Mouse (Mus musculus): Measurements from ENCODE around the gene Lgals9. TPM values are rescaled to one million over a fixed set of nuclear protein-coding genes. Genes with fewer than 3 reads are reported as not detected.

Gene Lgals9
- polyA plus RNA-seq, 1 experiment = 686 TPM

DNA sequence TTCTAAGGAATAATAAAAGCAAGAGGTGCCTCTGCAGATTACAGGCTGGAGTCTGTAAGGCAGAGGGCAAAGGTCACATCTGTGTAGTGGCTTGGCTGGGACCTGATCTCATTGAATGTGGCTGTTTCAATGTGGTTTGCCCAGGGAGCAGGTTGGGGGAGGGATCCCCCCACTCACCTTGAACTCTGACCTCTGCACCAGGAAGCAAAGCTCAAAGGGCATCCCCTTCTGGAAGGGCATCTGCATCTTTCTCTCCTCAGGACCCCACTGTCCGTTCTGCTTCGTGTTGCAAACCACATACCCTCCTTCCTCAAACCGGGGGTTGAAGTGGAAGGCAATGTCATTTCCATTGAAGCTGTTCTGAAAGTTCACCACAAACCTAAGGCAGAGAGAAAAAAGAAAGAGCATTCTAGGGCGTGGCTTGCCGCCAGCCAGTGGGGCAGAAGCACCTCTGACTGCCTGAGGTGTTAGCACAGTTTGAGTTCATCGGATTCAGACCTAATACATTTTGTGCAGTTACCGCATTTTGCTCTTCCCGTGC, 11.9 kb downstream of the Lgals9 start:
- Histone ChIP-seq H3K4me1 (ENCODE audit: control insufficient read depth, insufficient read depth, insufficient read length, low read length) (peaks cover 17% of the 10 kb centered on the region; the same call in 1 of the 2 replicates), H3K27ac (ENCODE audit: insufficient read depth, low read depth, low read length) (peak overlapping the region; percentile 8; the same call in 1 of the 2 replicates), H3K4me3 (ENCODE audit: low read depth, low read length) (no peak overlapping the region), H3K27me3 (ENCODE audit: control insufficient read depth, insufficient read depth, low read length) (no peaks in the 10 kb centered on the region), H3K36me3 (ENCODE audit: control insufficient read depth, insufficient read depth, low read length) (peaks cover 95% of the 10 kb centered on the region)
- TF ChIP-seq CTCF (IDR thresholded peaks at IDR 0.05; ENCODE audit: extremely low read depth, insufficient read length, insufficient replicate concordance, low read depth, low read length) = no peak
- no peak for TF ChIP-seq POLR2A (IDR thresholded peaks at IDR 0.05; ENCODE audit: low read depth, low read length)
- 34% methylated on average over 8 of the region's 8 CpGs for WGBS

GRCm38 (mm10) chr11:78972328-78972727, 12.4 kb downstream of the Lgals9 start:
- Histone ChIP-seq H3K27me3 (ENCODE audit: control insufficient read depth, insufficient read depth, low read length) (no peaks in the 10 kb centered on the region), H3K36me3 (ENCODE audit: control insufficient read depth, insufficient read depth, low read length) (peaks cover 94% of the 10 kb centered on the region), H3K4me1 (ENCODE audit: control insufficient read depth, insufficient read depth, insufficient read length, low read length) (peaks cover 17% of the 10 kb centered on the region; the same call in 1 of the 2 replicates), H3K4me3 (ENCODE audit: low read depth, low read length) (no peak overlapping the region), H3K27ac (ENCODE audit: insufficient read depth, low read depth, low read length) (no peak overlapping the region; the same call in 1 of the 2 replicates)
- 32% methylated on average over 6 of the region's 6 CpGs for WGBS
- TF ChIP-seq CTCF (IDR thresholded peaks at IDR 0.05; ENCODE audit: extremely low read depth, insufficient read length, insufficient replicate concordance, low read depth, low read length) (no peak), POLR2A (IDR thresholded peaks at IDR 0.05; ENCODE audit: low read depth, low read length) (no peak)

DNA sequence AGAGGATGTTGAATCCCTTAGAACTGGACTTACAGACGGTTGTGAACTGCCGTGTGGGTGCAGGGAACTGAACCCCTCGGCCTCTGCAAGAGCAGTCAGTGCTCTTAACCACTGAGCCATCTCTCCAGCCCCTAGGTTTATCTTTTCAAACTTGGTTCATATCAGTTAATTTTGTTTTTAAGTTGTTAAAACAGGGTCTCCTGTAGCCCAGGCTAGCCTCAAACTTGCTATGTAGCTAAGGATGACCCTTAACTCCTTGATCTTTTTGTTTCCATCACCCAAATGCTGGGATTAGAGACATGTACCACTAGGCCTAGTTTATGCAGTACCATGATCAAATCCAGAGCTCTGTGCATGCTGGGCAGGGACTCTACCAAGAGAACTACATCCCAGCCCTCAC, 13.0 kb downstream of the Lgals9 start:
- Histone ChIP-seq H3K27ac (ENCODE audit: insufficient read depth, low read depth, low read length) (no peak overlapping the region), H3K36me3 (ENCODE audit: control insufficient read depth, insufficient read depth, low read length) (peaks cover 95% of the 10 kb centered on the region), H3K4me1 (ENCODE audit: control insufficient read depth, insufficient read depth, insufficient read length, low read length) (peaks cover 14% of the 10 kb centered on the region; the same call in 1 of the 2 replicates), H3K27me3 (ENCODE audit: control insufficient read depth, insufficient read depth, low read length) (no peaks in the 10 kb centered on the region), H3K4me3 (ENCODE audit: low read depth, low read length) (no peak overlapping the region)
- TF ChIP-seq POLR2A (IDR thresholded peaks at IDR 0.05; ENCODE audit: low read depth, low read length) = no peak
- no peak for TF ChIP-seq CTCF (IDR thresholded peaks at IDR 0.05; ENCODE audit: extremely low read depth, insufficient read length, insufficient replicate concordance, low read depth, low read length)
- WGBS = 83% methylated on average over 3 of the region's 3 CpGs

DNA sequence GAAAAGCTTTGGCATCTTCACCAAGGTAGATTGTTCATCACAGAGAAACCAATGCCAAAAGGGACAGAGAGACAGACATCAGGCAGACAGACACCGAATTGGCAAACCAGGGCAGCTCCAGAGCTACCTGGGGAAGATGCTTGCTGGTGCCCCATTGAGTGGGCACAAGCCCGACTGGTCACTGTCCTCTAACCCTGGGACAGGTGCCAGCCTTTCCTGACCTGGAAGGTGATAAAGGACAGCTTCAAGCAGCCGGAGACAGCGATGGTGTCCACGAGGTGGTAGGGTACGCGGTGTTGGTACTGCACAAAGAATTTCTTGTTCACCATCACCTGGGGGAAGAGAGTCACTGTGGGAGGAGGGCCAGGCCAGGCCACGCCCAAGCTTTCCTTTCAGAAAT, 13.7 kb downstream of the Lgals9 start:
- Histone ChIP-seq H3K4me3 (ENCODE audit: low read depth, low read length) (no peak overlapping the region), H3K27me3 (ENCODE audit: control insufficient read depth, insufficient read depth, low read length) (no peaks in the 10 kb centered on the region), H3K27ac (ENCODE audit: insufficient read depth, low read depth, low read length) (no peak overlapping the region), H3K4me1 (ENCODE audit: control insufficient read depth, insufficient read depth, insufficient read length, low read length) (peaks cover 14% of the 10 kb centered on the region; the same call in 1 of the 2 replicates), H3K36me3 (ENCODE audit: control insufficient read depth, insufficient read depth, low read length) (peaks cover 95% of the 10 kb centered on the region)
- WGBS = 84% methylated on average over 8 of the region's 8 CpGs
- no peak for TF ChIP-seq CTCF (IDR thresholded peaks at IDR 0.05; ENCODE audit: extremely low read depth, insufficient read length, insufficient replicate concordance, low read depth, low read length)
- TF ChIP-seq POLR2A (IDR thresholded peaks at IDR 0.05; ENCODE audit: low read depth, low read length) = no peak

GRCm38 (mm10) chr11:78968121-78968520, 16.6 kb downstream of the Lgals9 start:
- peaks cover 93% of the 10 kb centered on the region for H3K36me3 ChIP-seq (ENCODE audit: control insufficient read depth, insufficient read depth, low read length)
- H3K4me1 ChIP-seq (ENCODE audit: control insufficient read depth, insufficient read depth, insufficient read length, low read length) = peaks cover 5% of the 10 kb centered on the region; the same call in 1 of the 2 replicates
- no peak overlapping the region for H3K27ac ChIP-seq (ENCODE audit: insufficient read depth, low read depth, low read length)
- no peak overlapping the region for H3K4me3 ChIP-seq (ENCODE audit: low read depth, low read length)
- no peaks in the 10 kb centered on the region for H3K27me3 ChIP-seq (ENCODE audit: control insufficient read depth, insufficient read depth, low read length)
- 88% methylated on average over 4 of the region's 4 CpGs for WGBS
- no peak for TF ChIP-seq POLR2A (IDR thresholded peaks at IDR 0.05; ENCODE audit: low read depth, low read length)
- TF ChIP-seq CTCF (IDR thresholded peaks at IDR 0.05; ENCODE audit: extremely low read depth, insufficient read length, insufficient replicate concordance, low read depth, low read length) = no peak

DNA sequence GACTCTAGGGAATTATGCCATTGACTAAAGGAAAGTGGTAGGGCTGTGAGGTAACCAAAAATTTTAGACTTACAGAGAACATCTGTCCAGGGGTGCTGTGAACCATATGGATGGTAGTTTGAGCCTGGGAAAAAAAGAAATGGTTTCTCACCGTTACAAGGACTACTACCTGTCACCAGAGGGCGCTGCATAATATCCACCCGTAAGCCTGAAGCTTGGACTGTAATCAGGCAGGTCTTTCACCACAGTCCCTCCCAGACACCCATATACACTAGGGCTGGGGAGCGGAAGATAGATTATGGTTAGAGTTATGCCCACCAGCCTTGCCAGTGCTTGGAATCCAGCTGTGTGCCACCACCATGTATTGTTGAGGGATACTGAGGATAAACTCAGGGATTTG, 17.4 kb downstream of the Lgals9 start:
- Histone ChIP-seq H3K36me3 (ENCODE audit: control insufficient read depth, insufficient read depth, low read length) (peaks cover 93% of the 10 kb centered on the region), H3K27me3 (ENCODE audit: control insufficient read depth, insufficient read depth, low read length) (no peaks in the 10 kb centered on the region), H3K4me3 (ENCODE audit: low read depth, low read length) (no peak overlapping the region), H3K27ac (ENCODE audit: insufficient read depth, low read depth, low read length) (no peak overlapping the region), H3K4me1 (ENCODE audit: control insufficient read depth, insufficient read depth, insufficient read length, low read length) (no peaks in the 10 kb centered on the region; the same call in 1 of the 2 replicates)
- 29% methylated on average over 4 of the region's 4 CpGs for WGBS
- TF ChIP-seq POLR2A (IDR thresholded peaks at IDR 0.05; ENCODE audit: low read depth, low read length) (no peak), CTCF (IDR thresholded peaks at IDR 0.05; ENCODE audit: extremely low read depth, insufficient read length, insufficient replicate concordance, low read depth, low read length) (peak; percentile 53; the same call in 1 of the 2 replicates)

DNA sequence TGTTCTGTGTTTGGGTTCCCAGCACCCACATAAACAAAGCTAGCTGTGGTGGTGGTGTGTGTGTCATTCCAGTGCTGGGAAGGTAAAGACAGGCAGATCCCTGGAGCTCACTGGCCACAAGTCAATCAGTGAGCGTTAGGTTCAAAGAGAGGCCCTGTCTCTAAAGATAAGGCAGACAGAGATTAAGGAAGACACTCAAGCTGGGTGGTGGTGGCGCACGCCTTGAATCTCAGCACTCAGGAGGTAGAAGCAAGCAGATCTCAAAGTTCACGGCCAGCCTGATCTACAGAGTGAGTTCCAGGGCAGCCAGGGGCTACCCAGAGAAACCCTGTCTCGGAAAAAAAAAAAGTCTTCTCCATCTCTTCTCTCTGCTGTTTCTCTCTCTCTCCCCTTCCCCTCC, 23.5 kb downstream of the Lgals9 start:
- Histone ChIP-seq H3K4me1 (ENCODE audit: control insufficient read depth, insufficient read depth, insufficient read length, low read length) (no peaks in the 10 kb centered on the region; the same call in 1 of the 2 replicates), H3K27me3 (ENCODE audit: control insufficient read depth, insufficient read depth, low read length) (no peaks in the 10 kb centered on the region), H3K27ac (ENCODE audit: insufficient read depth, low read depth, low read length) (no peak overlapping the region), H3K36me3 (ENCODE audit: control insufficient read depth, insufficient read depth, low read length) (peaks cover 75% of the 10 kb centered on the region), H3K4me3 (ENCODE audit: low read depth, low read length) (no peak overlapping the region)
- WGBS = 38% methylated on average over 5 of the region's 5 CpGs
- no peak for TF ChIP-seq CTCF (IDR thresholded peaks at IDR 0.05; ENCODE audit: extremely low read depth, insufficient read length, insufficient replicate concordance, low read depth, low read length)
- no peak for TF ChIP-seq POLR2A (IDR thresholded peaks at IDR 0.05; ENCODE audit: low read depth, low read length)

All from small intestine, adult 2 months (tissue).